Mouse (Mus musculus) forebrain, postnatal 0 days (tissue): Measurements from ENCODE around the gene Pcdh15. TPM values are rescaled to one million over a fixed set of nuclear protein-coding genes. Genes with fewer than 3 reads are reported as not detected.

Experiments used
- ATAC-seq: fragments of 200-750 bp; cut with Nextera tagmentation; 2 replicates; pipeline ENCODE4 v1.8.0; 2017; ENCODE audit warnings: mild to moderate bottlenecking, moderate library complexity
- DNase-seq: peaks from one replicate; pipeline ENCODE4 v3.0.0-alpha.2; 2015
- H3K27ac ChIP-seq: fragments of 300-500 bp; sonication (generic); 2 replicates; pipeline ENCODE4 v1.5.1; 2014; ENCODE audit warnings: low read depth, mild to moderate bottlenecking, antibody characterized with exemption, low read length, moderate library complexity, mixed read lengths
- H3K27me3 ChIP-seq: fragments of 300-500 bp; sonication (generic); 2 replicates; pipeline ENCODE4 v1.6.1; 2014; ENCODE audit warnings: mild to moderate bottlenecking, low read length, mixed read lengths; ENCODE audit not compliant: insufficient read depth
- H3K36me3 ChIP-seq: fragments of 300-500 bp; sonication (generic); 2 replicates; pipeline ENCODE4 v1.6.1; 2014; ENCODE audit warnings: mild to moderate bottlenecking, moderate library complexity; ENCODE audit not compliant: insufficient read depth
- H3K4me1 ChIP-seq: fragments of 300-500 bp; sonication (generic); 2 replicates; pipeline ENCODE4 v1.6.1; 2014; ENCODE audit warnings: antibody characterized with exemption; ENCODE audit not compliant: insufficient read depth
- H3K4me2 ChIP-seq: fragments of 300-500 bp; sonication (generic); 2 replicates; pipeline ENCODE4 v1.6.1; 2014; ENCODE audit warnings: low read depth, mild to moderate bottlenecking, moderate library complexity
- H3K4me3 ChIP-seq: fragments of 300-500 bp; sonication (generic); 2 replicates; pipeline ENCODE4 v1.5.1; 2014; ENCODE audit warnings: low read depth, low read length, mixed read lengths
- H3K9ac ChIP-seq: fragments of 300-500 bp; sonication (generic); 2 replicates; pipeline ENCODE4 v1.6.1; 2014; ENCODE audit warnings: mild to moderate bottlenecking
- H3K9me3 ChIP-seq: fragments of 300-500 bp; sonication (generic); 2 replicates; pipeline ENCODE4 v1.6.1; 2016; ENCODE audit warnings: low read length
- CTCF ChIP-seq: sonication (generic); IDR thresholded peaks from 2 replicates; pipeline ENCODE4 v1.5.1; 2016; ENCODE audit warnings: antibody characterized with exemption, control low read depth, low read depth
- WGBS: fragments of 180-500 bp; shearing (Covaris S2); extraction: QIAGEN DNeasy Blood & Tissue Kit; methylation state at CpG from one replicate; pipeline ENCODE4 v1.1.7; 2014; 5-methylcytosine and 5-hydroxymethylcytosine counted together
- polyA plus RNA-seq: library from polyadenylated mRNA; unstranded; fragments of >200 nt; fragmentation: Nextera tagmentation; extraction: Ambion mirVana; gene quantifications from 2 replicates; pipeline ENCODE4 v1.2.1, GENCODE M21; 2015
- total RNA-seq: library from RNA; depleted of rRNA; stranded (reverse); fragments of >200 nt; gene quantifications from 2 replicates; pipeline ENCODE4 v1.2.3, GENCODE M21; 2014

The Pcdh15 gene
- total and polyA plus RNA-seq, 2 experiments from 2014 or later: 4.0 to 27.1 TPM

GRCm38 (mm10) chr10:73931996-73932679, 833.0 kb downstream of the Pcdh15 start:
- 96% methylated on average over 4 of the region's 4 CpGs for WGBS
- ATAC-seq (no peak), DNase-seq (no peak)
- Histone ChIP-seq H3K4me2 (no peak overlapping the region), H3K27me3 (no peaks in the 10 kb centered on the region), H3K9ac (no peak overlapping the region), H3K9me3 (no peaks in the 10 kb centered on the region), H3K4me1 (no peaks in the 10 kb centered on the region), H3K4me3 (no peak overlapping the region), H3K36me3 (no peaks in the 10 kb centered on the region), H3K27ac (no peak overlapping the region)
- no peak for TF ChIP-seq CTCF

- ATAC-seq: no peak
Measured at GRCm38 (mm10) chr10:73936121-73936520, 837.0 kb downstream of the Pcdh15 start.

GRCm38 (mm10) chr10:73938989-73939388, 839.8 kb downstream of the Pcdh15 start:
- H3K27me3 ChIP-seq: no peaks in the 10 kb centered on the region
- H3K9ac ChIP-seq: no peak overlapping the region
- no peak for DNase-seq
- H3K9me3 ChIP-seq: no peaks in the 10 kb centered on the region
- ATAC-seq: no peak
- H3K4me1 ChIP-seq: no peaks in the 10 kb centered on the region
- TF ChIP-seq CTCF: no peak
- no peaks in the 10 kb centered on the region for H3K36me3 ChIP-seq
- no peak overlapping the region for H3K4me3 ChIP-seq
- WGBS: 47% methylated on average over 3 of the region's 3 CpGs
- H3K27ac ChIP-seq: no peak overlapping the region
- H3K4me2 ChIP-seq: no peak overlapping the region

More at GRCm38 (mm10) chr10:73936121-73936520, 837.0 kb downstream of the Pcdh15 start:
- no peak overlapping the region for H3K9ac ChIP-seq
- no peak overlapping the region for H3K27ac ChIP-seq
- H3K4me3 ChIP-seq: no peak overlapping the region
- no peak overlapping the region for H3K4me2 ChIP-seq
- WGBS: 27% methylated on average over 5 of the region's 5 CpGs
- H3K36me3 ChIP-seq: no peaks in the 10 kb centered on the region
- TF ChIP-seq CTCF: no peak
- H3K27me3 ChIP-seq: no peaks in the 10 kb centered on the region
- peak; percentile 6 for DNase-seq
- no peaks in the 10 kb centered on the region for H3K9me3 ChIP-seq
- no peaks in the 10 kb centered on the region for H3K4me1 ChIP-seq

- TF ChIP-seq CTCF: no peak
- Histone ChIP-seq H3K9ac (no peak overlapping the region), H3K27me3 (no peaks in the 10 kb centered on the region), H3K9me3 (no peaks in the 10 kb centered on the region), H3K4me1 (no peaks in the 10 kb centered on the region), H3K36me3 (no peaks in the 10 kb centered on the region), H3K4me3 (no peak overlapping the region), H3K27ac (no peak overlapping the region), H3K4me2 (no peak overlapping the region)
- 36% methylated on average over 2 of the region's 2 CpGs for WGBS
- no peak for ATAC-seq
- DNase-seq: no peak
Measured at GRCm38 (mm10) chr10:73947799-73948198, 848.7 kb downstream of the Pcdh15 start.

- WGBS: 78% methylated on average over 4 of the region's 4 CpGs
Measured at GRCm38 (mm10) chr10:73953362-73953761, 854.2 kb downstream of the Pcdh15 start.

GRCm38 (mm10) chr10:73984057-73984456, 884.9 kb downstream of the Pcdh15 start:
- DNase-seq (no peak), ATAC-seq (no peak)
- no peaks in the 10 kb centered on the region for H3K4me1 ChIP-seq
- no peak overlapping the region for H3K27ac ChIP-seq
- TF ChIP-seq CTCF: no peak
- no peak overlapping the region for H3K4me2 ChIP-seq
- no peak overlapping the region for H3K9ac ChIP-seq
- 77% methylated on average over 5 of the region's 5 CpGs for WGBS
- H3K9me3 ChIP-seq: no peaks in the 10 kb centered on the region
- no peaks in the 10 kb centered on the region for H3K36me3 ChIP-seq
- no peaks in the 10 kb centered on the region for H3K27me3 ChIP-seq
- H3K4me3 ChIP-seq: no peak overlapping the region

More at GRCm38 (mm10) chr10:73953362-73953761, 854.2 kb downstream of the Pcdh15 start:
- Histone ChIP-seq H3K4me3 (no peak overlapping the region), H3K9ac (no peak overlapping the region), H3K27ac (no peak overlapping the region), H3K9me3 (no peaks in the 10 kb centered on the region), H3K4me2 (no peak overlapping the region), H3K36me3 (no peaks in the 10 kb centered on the region), H3K27me3 (no peaks in the 10 kb centered on the region), H3K4me1 (no peaks in the 10 kb centered on the region)
- ATAC-seq (no peak), DNase-seq (no peak)
- no peak for TF ChIP-seq CTCF

- Histone ChIP-seq H3K27ac (no peak overlapping the region), H3K27me3 (no peaks in the 10 kb centered on the region), H3K4me2 (no peak overlapping the region), H3K4me3 (no peak overlapping the region), H3K4me1 (no peaks in the 10 kb centered on the region), H3K36me3 (no peaks in the 10 kb centered on the region), H3K9ac (no peak overlapping the region), H3K9me3 (no peaks in the 10 kb centered on the region)
- DNase-seq: peak; percentile 21
- no peak for TF ChIP-seq CTCF
- 37% methylated on average over 1 of the region's 1 CpGs for WGBS
- ATAC-seq: no peak
Measured at GRCm38 (mm10) chr10:74008836-74009235, 909.7 kb downstream of the Pcdh15 start.
